In genomic region chr8:4678218-4678907, GRCm38 (mm10) we compare ENCODE assay signal across 8 mouse cellular contexts.
DNase-seq lines count a peak whose midpoint lies in the region; ATAC-seq and TF ChIP-seq lines count a peak whose summit lies in the region.

No protein-coding gene starts in this region.

- no peaks in the 10 kb centered on the region for H3K36me3 ChIP-seq in forebrain, postnatal 0 days (ENCODE audit: insufficient read depth)
- no peaks in the 10 kb centered on the region for H3K36me3 ChIP-seq in hindbrain, embryonic 16.5 days (ENCODE audit: control insufficient read depth, insufficient read depth, low read length)
- H3K36me3 ChIP-seq in megakaryocyte, embryonic 14.5 days (replicated peaks; ENCODE audit: low read length) = peaks cover 3% of the 10 kb centered on the region

- no peak for TF ChIP-seq CTCF in cerebellum, adult 2 months (IDR thresholded peaks at IDR 0.05; ENCODE audit: borderline replicate concordance, insufficient read depth, low read depth, low read length)
- no peak for TF ChIP-seq CTCF in forebrain, postnatal 0 days (IDR thresholded peaks at IDR 0.05; ENCODE audit: low read depth)

- peak; percentile 42 for ATAC-seq in forebrain, postnatal 0 days
- ATAC-seq in hindbrain, embryonic 16.5 days = peak; percentile 63

- DNase-seq in T-cell, adult 2 months (ENCODE audit: low spot score) = peak; percentile 97
- peak; percentile 92 to 97 for DNase-seq in cerebellum, adult 2 months
- peak; percentile 97 for DNase-seq in forebrain, postnatal 0 days
- DNase-seq in left cerebral cortex, adult 9 months (ENCODE audit: low spot score in 2 of 2) = peak; percentile 72 to 93
- peak; percentile 91 to 94 for DNase-seq in right cerebral cortex, postnatal 10 days (ENCODE audit: low spot score in 2 of 2)
- DNase-seq in urinary bladder, postnatal 25 days (ENCODE audit: low spot score) = peak; percentile 89

- H3K4me1 ChIP-seq in cerebellum, adult 2 months (ENCODE audit: control insufficient read depth, insufficient read depth, low read length) = peaks cover 5% of the 10 kb centered on the region; the same call in 1 of the 2 replicates
- peaks cover 5% of the 10 kb centered on the region for H3K4me1 ChIP-seq in forebrain, postnatal 0 days (ENCODE audit: insufficient read depth)
- H3K4me1 ChIP-seq in hindbrain, embryonic 16.5 days (ENCODE audit: control insufficient read depth, insufficient read depth, low read depth, low read length) = peaks cover 5% of the 10 kb centered on the region
- H3K4me1 ChIP-seq in megakaryocyte, embryonic 14.5 days = peaks cover 16% of the 10 kb centered on the region

- H3K9me3 ChIP-seq in forebrain, postnatal 0 days (ENCODE audit: low read length) = no peaks in the 10 kb centered on the region
- H3K9me3 ChIP-seq in hindbrain, embryonic 16.5 days (ENCODE audit: control insufficient read depth, low read length) = no peaks in the 10 kb centered on the region; the same call in 1 of the 2 replicates
- peaks cover 11% of the 10 kb centered on the region for H3K9me3 ChIP-seq in megakaryocyte, embryonic 14.5 days

- H3K4me2 ChIP-seq in forebrain, postnatal 0 days (ENCODE audit: low read depth) = peak overlapping the region; percentile 65
- H3K4me2 ChIP-seq in hindbrain, embryonic 16.5 days (ENCODE audit: low read length) = peak overlapping the region; percentile 62

- H3K27ac ChIP-seq in cerebellum, adult 2 months (ENCODE audit: insufficient read depth, low read length) = peak overlapping the region; percentile 86
- peak overlapping the region; percentile 100 for H3K27ac ChIP-seq in forebrain, postnatal 0 days (ENCODE audit: low read depth, low read length)
- H3K27ac ChIP-seq in hindbrain, embryonic 16.5 days (ENCODE audit: low read depth, low read length) = peak overlapping the region; percentile 97

- under 1% methylated on average over 37 of the region's 37 CpGs for WGBS in cerebellum, adult 2 months
- 2% methylated on average over 37 of the region's 37 CpGs for WGBS in forebrain, postnatal 0 days
- under 1% methylated on average over 37 of the region's 37 CpGs for WGBS in hindbrain, embryonic 16.5 days

- H3K9ac ChIP-seq in forebrain, postnatal 0 days = peak overlapping the region; percentile 91
- peak overlapping the region; percentile 78 for H3K9ac ChIP-seq in hindbrain, embryonic 16.5 days (ENCODE audit: low read depth, low read length)

- peak overlapping the region; percentile 86 for H3K4me3 ChIP-seq in cerebellum, adult 2 months (replicated peaks; ENCODE audit: insufficient read depth, low read depth, low read length)
- H3K4me3 ChIP-seq in forebrain, postnatal 0 days (ENCODE audit: low read depth, low read length) = peak overlapping the region; percentile 72
- peak overlapping the region; percentile 79 for H3K4me3 ChIP-seq in hindbrain, embryonic 16.5 days (ENCODE audit: low read length)
- H3K4me3 ChIP-seq in megakaryocyte, embryonic 14.5 days (replicated peaks) = peak overlapping the region; percentile 98

- H3K27me3 ChIP-seq in cerebellum, adult 2 months (ENCODE audit: control insufficient read depth, insufficient read depth, low read length) = no peaks in the 10 kb centered on the region
- H3K27me3 ChIP-seq in forebrain, postnatal 0 days (ENCODE audit: insufficient read depth, low read length) = no peaks in the 10 kb centered on the region
- no peaks in the 10 kb centered on the region for H3K27me3 ChIP-seq in hindbrain, embryonic 16.5 days (replicated peaks; ENCODE audit: control insufficient read depth, insufficient read depth, low read length)
- no peaks in the 10 kb centered on the region for H3K27me3 ChIP-seq in megakaryocyte, embryonic 14.5 days (replicated peaks)

- no peak for TF ChIP-seq POLR2A in cerebellum, adult 2 months (IDR thresholded peaks at IDR 0.05; ENCODE audit: borderline replicate concordance, insufficient read depth, low read length)

Comparison
In these comparisons a context has a peak if more than half of its experiments do, and no peak if none do; other contexts are left out.
1. Peak in every context shown above with its lines: DNase-seq, ATAC-seq, H3K4me3 ChIP-seq and H3K27ac ChIP-seq.